Mouse (Mus musculus): Measurements from ENCODE around the gene Dsp. TPM values are rescaled to one million over a fixed set of nuclear protein-coding genes. Genes with fewer than 3 reads are reported as not detected.

Gene Dsp
- polyA plus RNA-seq, 1 experiment: 0.34 TPM

DNA sequence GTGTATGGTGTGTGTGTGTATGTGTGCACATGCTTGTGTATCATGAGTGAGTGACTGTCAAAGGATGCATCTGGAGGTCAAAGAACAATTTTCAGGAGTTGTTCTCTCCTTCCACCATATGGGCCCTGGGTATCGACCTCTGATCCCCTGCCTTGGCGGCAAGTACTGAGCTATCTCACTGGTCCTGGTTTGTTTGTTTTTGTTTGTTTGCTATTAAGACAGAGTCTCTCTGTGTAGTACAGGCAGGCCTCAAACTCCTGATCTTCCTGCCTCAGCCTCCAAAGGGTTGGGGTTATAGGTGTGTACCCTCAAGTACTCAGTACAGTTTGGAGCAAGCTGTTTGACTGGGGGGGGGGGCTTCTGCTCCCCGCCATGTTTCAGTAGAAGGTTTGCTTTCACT is 16.0 kb downstream of the Dsp start:
- no peak for DNase-seq (ENCODE audit: extremely low spot score in 1 of 2, low spot score in 1 of 2)

DNA sequence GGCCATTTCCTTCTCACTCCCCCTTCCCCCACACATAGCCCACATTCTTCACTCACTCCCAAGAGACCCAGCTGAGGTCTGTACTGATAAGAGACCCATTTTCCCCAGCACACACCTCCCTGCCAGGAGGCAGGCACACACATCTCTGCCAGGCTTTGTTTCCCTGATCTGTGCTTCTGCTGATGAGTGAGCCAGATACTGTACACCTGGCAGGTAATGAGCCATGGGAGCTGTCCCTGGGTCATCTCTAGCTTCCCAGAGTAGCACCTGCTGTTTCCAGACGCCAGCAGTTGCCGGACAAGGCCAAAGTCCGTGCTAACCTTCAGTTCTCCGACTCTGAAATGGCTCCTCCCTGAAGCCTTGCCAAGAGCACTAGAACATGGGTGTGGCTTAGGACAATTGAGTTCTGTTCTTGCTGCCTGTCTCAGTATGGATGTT is 19.6 kb downstream of the Dsp start:
- DNase-seq (ENCODE audit: extremely low spot score in 1 of 2, low spot score in 1 of 2): no peak

DNA sequence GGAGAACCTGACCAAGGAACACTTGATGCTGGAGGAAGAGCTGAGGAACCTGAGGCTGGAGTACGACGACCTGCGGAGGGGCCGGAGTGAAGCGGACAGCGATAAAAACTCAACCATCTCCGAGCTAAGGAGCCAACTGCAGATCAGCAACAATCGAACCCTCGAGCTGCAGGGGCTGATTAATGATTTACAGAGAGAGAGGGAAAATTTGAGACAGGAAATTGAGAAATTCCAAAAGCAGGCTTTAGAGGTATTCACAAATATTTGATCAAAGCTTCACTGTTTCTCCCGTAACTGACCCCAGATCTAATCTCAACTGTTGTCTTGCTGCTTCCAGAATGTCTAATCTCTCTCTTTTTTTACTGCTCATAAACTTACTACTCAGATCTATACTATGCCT is 42.3 kb downstream of the Dsp start:
- no peak for DNase-seq (ENCODE audit: extremely low spot score in 1 of 2, low spot score in 1 of 2)

DNA sequence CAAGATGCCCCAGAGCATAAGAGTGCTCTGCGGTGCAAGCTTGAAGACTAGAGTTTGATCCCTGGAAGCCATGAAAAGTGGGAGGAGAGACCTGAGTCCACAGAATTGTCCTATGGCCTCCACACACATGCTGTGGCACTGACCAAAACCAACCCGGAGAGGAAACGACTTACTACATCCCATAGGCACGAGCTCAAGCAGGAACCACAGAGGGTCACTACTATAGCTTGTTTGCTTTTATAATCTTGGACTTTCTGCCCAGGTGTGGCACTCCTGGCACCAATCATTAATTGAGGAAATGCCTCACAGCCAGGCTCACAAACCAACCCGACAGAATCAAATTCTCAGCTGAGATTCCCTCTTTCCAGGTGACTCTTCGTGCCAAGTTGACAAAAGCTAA is 50.3 kb downstream of the Dsp start:
- no peak for DNase-seq (ENCODE audit: extremely low spot score in 1 of 2, low spot score in 1 of 2)

DNA sequence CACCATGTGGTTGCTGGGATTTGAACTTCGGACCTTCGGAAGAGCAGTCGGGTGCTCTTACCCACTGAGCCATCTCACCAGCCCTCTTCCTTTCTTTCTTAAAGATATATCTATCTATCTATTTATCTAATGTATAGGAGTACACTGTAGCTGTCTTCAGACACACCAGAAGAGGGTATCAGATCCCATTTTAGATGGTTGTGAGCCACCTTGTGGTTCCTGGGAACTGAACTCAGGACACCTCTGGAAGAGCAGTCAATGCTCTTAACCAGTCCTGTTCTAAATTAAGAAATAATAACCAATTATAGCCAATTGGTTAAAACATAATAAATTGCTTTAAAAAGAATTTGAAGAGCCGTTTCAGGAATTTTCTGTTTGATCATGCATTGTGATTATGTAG is 53.1 kb downstream of the Dsp start:
- DNase-seq (ENCODE audit: extremely low spot score in 1 of 2, low spot score in 1 of 2): no peak

DNA sequence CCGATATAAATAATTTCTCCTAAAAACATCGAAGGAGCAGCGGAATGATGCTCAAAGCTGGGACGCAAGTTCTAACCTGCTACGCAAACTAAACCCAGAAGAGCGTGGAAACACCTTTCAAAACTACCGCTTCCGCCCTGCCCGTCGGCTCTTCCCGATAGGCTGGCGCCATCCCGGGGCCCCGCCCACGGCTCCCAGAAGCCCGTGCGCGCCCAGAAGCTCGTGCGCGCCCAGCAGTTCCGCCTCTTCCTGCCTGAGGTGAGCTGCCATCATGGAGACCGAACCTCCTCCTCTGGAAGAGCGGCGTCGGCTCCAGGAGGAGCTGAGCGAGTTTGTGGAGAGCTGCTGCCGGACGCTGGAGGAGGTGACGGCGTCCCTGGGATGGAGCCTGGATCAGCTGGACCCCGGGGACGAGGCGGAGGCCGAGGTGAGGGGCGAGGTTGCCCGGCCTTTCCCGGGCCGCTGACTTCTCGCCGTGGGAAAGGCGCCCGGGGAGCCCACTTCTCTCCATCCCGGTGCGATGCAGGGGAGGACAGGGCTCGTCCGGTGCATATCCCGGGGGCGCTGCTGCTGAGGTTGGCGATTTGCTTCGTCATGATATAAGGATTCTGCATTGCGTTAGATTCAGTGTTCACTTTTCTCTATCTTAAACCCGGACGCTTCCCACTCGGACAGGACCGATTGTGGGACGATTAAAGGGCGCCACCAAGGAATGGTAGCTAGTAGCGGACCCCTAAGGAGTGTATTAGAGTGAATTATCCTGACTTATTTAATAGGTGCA is 53.8 kb downstream of the Dsp start, which contains the start of gene Snrnp48:
Snrnp48 (plus strand) TSS at position 237 of the 781 bp plus-strand sequence.
- DNase-seq (ENCODE audit: extremely low spot score in 1 of 2, low spot score in 1 of 2): peak; percentile 76 to 91

DNA sequence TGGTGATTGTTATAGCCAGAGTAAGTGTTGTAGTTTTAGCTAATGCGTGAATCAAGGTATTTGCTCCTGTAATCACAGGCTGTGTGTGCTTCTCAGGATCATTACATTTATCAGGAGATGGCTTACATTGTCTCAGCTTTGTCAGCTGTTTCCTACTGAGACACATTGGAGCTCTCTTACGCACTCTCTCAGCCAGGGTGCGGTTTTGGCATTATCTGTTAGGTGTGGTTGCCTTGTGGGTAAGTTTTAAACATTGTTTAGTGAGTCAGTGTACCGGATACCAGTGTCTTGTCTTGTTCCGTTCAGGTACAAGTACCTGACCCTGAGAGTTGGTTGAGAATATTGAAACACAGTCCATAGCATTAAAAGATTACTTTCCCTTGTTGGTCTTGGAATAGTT is 60.0 kb downstream of the Dsp start:
- DNase-seq (ENCODE audit: extremely low spot score in 1 of 2, low spot score in 1 of 2): no peak

DNA sequence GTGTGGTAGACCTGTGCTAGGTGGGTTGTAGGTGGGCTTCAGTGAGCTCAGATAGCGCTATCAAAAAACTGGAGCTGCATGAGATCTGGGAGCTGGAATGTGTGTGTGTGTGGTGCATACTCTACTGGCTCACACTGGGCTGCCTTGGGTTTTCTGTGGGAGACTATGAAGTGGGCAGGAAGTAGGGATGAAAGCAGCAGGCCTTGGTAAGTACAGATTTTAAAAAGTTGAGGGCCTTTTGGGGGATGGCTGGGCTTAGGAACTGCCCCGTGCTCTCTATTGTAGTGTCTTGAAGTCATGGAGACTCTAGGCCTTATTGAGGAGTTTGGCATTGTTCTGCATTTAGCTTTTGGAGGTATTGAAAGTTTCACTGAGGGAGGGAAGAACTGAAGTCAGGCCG is 67.6 kb downstream of the Dsp start:
- no peak for DNase-seq (ENCODE audit: extremely low spot score in 1 of 2, low spot score in 1 of 2)

DNA sequence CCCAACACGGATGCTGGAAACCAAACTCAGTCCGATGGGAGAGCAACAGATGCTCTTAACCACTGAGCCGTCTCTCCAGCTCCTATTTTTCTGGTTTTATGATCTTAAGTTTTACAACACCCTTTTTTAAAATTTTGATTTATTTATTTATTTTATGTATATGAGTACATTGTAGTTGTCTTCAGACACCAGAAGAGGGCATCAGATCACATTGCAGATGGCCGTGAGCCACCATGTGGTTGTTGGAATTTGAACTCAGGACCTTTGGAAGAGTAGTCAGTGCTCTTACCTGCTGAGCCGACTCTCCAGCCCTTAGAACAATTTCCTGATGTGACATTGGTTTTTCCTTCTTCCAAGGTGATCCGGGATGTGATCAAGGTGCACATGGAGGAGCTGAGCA is 69.2 kb downstream of the Dsp start:
- no peak for DNase-seq (ENCODE audit: extremely low spot score in 1 of 2, low spot score in 1 of 2)

DNA sequence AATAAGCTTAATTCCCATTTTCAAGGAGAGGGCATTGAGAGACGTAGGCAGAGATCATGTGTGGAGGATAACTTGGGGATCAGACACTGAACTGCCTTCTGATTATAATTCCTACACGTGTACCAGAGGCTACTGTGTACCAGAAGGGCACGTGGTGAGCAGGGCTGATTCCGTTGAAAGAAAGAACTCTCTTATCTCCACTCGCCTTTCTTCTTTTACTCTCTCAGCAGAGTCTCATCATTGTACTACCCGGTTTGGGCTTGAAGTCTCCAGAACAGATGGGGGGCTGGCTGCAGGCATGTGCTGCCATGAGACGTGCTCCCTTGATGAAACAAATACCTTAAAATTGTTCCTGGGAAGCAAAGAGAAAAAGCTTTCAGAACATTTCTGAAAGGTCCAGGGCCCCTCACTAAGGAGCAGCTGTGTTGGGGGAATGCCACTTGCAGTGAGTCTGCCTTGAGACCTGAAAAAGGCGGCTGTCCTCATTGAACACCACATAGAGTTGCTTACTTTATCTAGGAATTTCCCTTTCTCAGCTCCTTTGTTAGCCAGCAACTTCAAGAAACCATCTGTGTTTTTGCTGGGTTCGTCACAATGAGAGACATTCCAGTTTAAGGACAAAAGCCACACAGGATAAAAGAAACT is 79.2 kb downstream of the Dsp start:
- DNase-seq (ENCODE audit: extremely low spot score in 1 of 2, low spot score in 1 of 2): no peak

DNA sequence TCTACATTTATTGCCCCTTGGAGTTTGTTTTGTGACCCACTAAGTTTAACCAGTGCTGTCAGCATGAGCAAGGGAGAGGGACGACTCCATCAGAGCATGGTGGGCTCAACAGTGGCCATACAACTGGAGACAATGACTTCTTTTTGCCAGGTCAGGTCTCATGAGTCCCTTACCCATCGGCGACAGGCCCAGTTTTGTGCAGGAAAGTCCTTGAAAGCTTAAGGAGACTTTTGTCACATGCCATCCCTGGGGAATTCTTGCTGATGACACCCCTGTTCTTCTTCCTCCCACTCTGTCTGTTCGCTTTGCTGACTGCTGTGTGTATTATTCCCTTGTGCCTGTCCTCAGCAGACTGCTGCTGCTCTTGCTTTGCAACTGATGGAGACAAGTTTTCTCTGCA is 81.3 kb downstream of the Dsp start:
- no peak for DNase-seq (ENCODE audit: extremely low spot score in 1 of 2, low spot score in 1 of 2)

DNA sequence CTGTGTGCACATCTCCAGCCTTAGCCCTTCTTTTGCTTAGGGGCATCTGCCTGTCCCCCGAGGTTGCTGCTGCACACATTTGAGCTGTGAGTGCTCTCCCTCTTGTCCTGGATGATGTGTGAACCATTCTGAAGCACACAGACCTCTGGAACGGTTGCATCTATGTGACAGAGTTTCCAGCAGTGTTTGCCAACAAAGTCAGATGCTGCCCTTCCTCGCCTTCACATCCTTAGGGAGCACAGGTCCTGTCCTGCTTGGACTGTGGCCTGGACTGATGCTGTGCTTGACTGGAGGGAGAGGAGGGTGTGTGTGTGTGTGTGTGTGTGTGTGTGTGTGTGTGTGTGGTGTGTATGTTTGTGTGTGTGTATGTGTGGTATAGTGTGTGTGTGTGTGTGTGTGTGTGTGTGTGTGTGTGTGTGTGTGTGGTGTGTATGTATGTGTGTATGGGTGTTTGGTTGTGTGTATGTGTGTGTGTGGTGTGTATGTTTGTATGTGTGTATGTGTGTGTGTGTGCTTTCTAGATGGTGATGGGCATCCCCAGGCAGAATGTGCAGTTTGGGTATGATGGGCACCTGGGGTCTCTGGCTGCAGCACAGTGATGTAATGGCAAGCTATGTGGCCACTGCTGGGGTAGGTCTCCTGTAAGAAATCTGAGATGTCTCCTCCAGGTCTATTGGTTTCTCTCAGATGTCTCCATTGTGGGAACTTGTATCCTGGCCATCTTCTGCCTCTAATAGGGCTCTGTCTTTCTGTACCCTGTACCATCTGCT is 81.9 kb downstream of the Dsp start:
- DNase-seq (ENCODE audit: extremely low spot score in 1 of 2, low spot score in 1 of 2): no peak

DNA sequence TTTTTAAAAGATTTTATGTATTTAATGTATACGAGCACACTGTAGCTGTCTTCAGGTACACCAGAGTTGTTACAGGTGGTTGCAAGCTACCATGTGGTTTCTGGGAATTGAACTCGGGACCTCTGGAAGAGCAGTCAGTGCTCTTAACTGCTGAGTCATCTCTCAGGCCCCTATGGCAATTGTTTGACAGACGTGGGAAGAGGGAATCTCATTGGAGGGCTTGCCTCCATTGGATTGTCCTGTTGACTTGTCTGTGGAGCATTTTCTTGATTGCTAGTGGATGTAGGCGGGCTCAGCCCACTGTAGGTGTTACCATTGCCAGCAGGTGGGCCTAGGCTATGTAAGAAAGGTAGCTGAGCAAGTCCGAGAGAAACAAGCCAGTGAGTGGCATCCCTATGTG is 83.6 kb downstream of the Dsp start:
- no peak for DNase-seq (ENCODE audit: extremely low spot score in 1 of 2, low spot score in 1 of 2)

DNA sequence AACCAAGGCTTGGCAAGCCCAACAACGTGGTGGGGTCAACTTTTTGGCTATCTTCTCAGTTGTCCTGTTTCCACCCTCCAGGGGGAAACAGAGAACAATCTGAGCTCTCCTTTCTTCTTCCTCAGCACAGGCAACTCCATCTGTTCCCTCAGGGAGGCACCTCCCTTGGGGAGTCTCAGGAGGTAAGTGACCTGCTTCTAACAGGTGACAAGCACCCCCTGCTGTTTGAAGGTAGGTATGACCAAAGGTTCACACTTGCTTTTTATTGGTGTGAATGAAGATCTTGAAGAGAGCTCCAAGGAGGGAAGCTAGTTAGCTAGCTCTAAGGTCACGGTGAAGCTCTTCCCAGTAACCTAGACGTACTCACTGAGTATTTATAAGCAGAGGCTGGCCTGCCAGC is 84.3 kb downstream of the Dsp start:
- peak in 1 of 2 experiments; percentile 18 for DNase-seq (ENCODE audit: extremely low spot score in 1 of 2, low spot score in 1 of 2)

DNA sequence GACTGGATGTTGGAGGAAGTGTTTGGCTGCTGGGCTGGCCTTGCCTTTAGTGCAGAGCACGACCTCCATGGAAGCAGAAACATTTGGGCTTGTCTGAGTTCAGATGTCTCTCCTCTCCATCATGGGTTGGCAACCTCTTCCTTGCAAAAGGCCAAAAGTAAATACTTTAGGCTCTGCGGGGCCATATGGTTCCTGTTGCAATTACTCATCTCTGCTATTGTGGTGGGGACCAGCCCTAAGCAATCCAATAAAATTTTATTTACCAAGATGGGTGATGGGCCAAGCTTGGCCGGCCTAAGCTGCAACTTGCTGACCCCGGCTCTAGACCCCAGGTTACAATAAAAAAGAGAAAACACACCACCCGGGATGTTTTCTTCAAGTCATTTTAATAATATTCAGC is 97.1 kb downstream of the Dsp start:
- no peak for DNase-seq (ENCODE audit: extremely low spot score in 1 of 2, low spot score in 1 of 2)

Other genes starting within 250 kb of the Dsp start
- gene Ssr1, start 157.1 kb upstream of the Dsp start, polyA plus RNA-seq (2012; rRNA removed): 31.3 and 31.9 TPM in 2 replicates
- gene Riok1, start 114.3 kb upstream of the Dsp start, polyA plus RNA-seq (2012; rRNA removed): 33.9 and 35.7 TPM in 2 replicates
- gene Cage1, start 114.2 kb upstream of the Dsp start, polyA plus RNA-seq (2012; rRNA removed): 1.8 and 2.1 TPM in 2 replicates
- 27.8 and 29.1 TPM in 2 replicates for gene Snrnp48, start 53.6 kb downstream of the Dsp start, polyA plus RNA-seq (2012; rRNA removed)
- 11.2 and 13.6 TPM in 2 replicates for gene Bmp6, start 193.8 kb downstream of the Dsp start, polyA plus RNA-seq (2012; rRNA removed)